Mouse (Mus musculus) MEL (cell line): ENCODE measurements around the gene Exoc4. TPM values are rescaled to one million over a fixed set of nuclear protein-coding genes. Genes with fewer than 3 reads are reported as not detected.

Experiments used
- DNase-seq: peaks from one replicate; pipeline ENCODE4 v3.0.0; 2011; ENCODE audit warnings: low read depth, low spot score
- H3K27ac ChIP-seq: 2 replicates; pipeline ENCODE4 v1.5.1; 2012; ENCODE audit warnings: low read depth, mild to moderate bottlenecking, control low read depth, low read length, moderate library complexity; ENCODE audit not compliant: control insufficient read depth
- H3K27me3 ChIP-seq, 2 experiments: fragments of 150-350 bp in 1 of 2; sonication (generic) in 1 of 2; 2 replicates each; pipeline ENCODE4 v1.6.1; 2012; ENCODE audit warnings: low read length in 2 of 2, mild to moderate bottlenecking in 2 of 2, improper control_type of control experiment in 1 of 2, moderate library complexity in 1 of 2; ENCODE audit not compliant: insufficient read depth in 2 of 2, control insufficient read depth in 1 of 2
- H3K36me3 ChIP-seq, 2 experiments: 2 replicates each; pipeline ENCODE4 v1.6.1; 2012 to 2014; ENCODE audit warnings: low read length in 2 of 2, improper control_type of control experiment in 1 of 2, inconsistent platforms in 1 of 2, mild to moderate bottlenecking in 1 of 2; ENCODE audit not compliant: insufficient read depth in 2 of 2, control insufficient read depth in 1 of 2
- H3K4me1 ChIP-seq, 2 experiments: fragments of 150-350 bp in 1 of 2; sonication (generic) in 1 of 2; 2 replicates each; pipeline ENCODE4 v1.6.1; 2012; ENCODE audit warnings: low read length in 2 of 2, improper control_type of control experiment in 1 of 2, mild to moderate bottlenecking in 1 of 2; ENCODE audit not compliant: insufficient read depth in 2 of 2, control insufficient read depth in 1 of 2
- H3K4me3 ChIP-seq, 2 experiments: fragments of 150-350 bp in 1 of 2; sonication (generic) in 1 of 2; 2 replicates each; pipeline ENCODE4 v1.5.1; 2012; ENCODE audit warnings: low read depth in 2 of 2, low read length in 2 of 2, mild to moderate bottlenecking in 2 of 2, moderate library complexity in 2 of 2, control low read depth in 1 of 2, improper control_type of control experiment in 1 of 2; ENCODE audit not compliant: control insufficient read depth in 1 of 2, insufficient read depth in 1 of 2
- H3K79me2 ChIP-seq: 2 replicates; pipeline ENCODE4 v1.6.1; 2012; ENCODE audit warnings: mild to moderate bottlenecking, low read length, moderate library complexity; ENCODE audit not compliant: control insufficient read depth, poor library complexity, insufficient read depth
- H3K9ac ChIP-seq: 2 replicates; pipeline ENCODE4 v1.6.1; 2012; ENCODE audit warnings: low read depth, mild to moderate bottlenecking, control low read depth, low read length, moderate library complexity; ENCODE audit not compliant: control insufficient read depth, poor library complexity, severe bottlenecking
- H3K9me3 ChIP-seq: fragments of 150-350 bp; sonication (generic); replicated peaks from 2 replicates; pipeline ENCODE4 v1.6.1; 2012; ENCODE audit warnings: mild to moderate bottlenecking, low read length, improper control_type of control experiment, moderate library complexity; ENCODE audit not compliant: insufficient read depth
- CTCF ChIP-seq, 3 experiments: IDR thresholded peaks in 2 of 3; conservative IDR thresholded peaks in 1 of 3; 2 replicates each; pipeline ENCODE4 v1.5.1; 2011 to 2012; ENCODE audit warnings: low read length in 3 of 3, low read depth in 2 of 3, mild to moderate bottlenecking in 2 of 3, improper control_type of control experiment in 1 of 3, inconsistent platforms in 1 of 3, mixed read lengths in 1 of 3, moderate library complexity in 1 of 3; ENCODE audit not compliant: control insufficient read depth in 1 of 3, insufficient read depth in 1 of 3, poor library complexity in 1 of 3, severe bottlenecking in 1 of 3
- ELF1 ChIP-seq: IDR thresholded peaks from 2 replicates; pipeline ENCODE4 v1.6.1; 2014; ENCODE audit warnings: low read depth, mild to moderate bottlenecking, inconsistent platforms, low read length, improper control_type of control experiment, moderate library complexity
- EP300 ChIP-seq, 2 experiments: IDR thresholded peaks; 2 replicates each; pipeline ENCODE4 v1.6.1; 2011; ENCODE audit warnings: improper control_type of control experiment in 2 of 2, low read length in 2 of 2, low read depth in 1 of 2, mild to moderate bottlenecking in 1 of 2
- GATA1 ChIP-seq: IDR thresholded peaks from 2 replicates; pipeline ENCODE4 v1.6.1; 2011; ENCODE audit warnings: low read depth, low read length, improper control_type of control experiment
- JUND ChIP-seq: IDR thresholded peaks from 2 replicates; pipeline ENCODE4 v1.6.1; 2011; ENCODE audit warnings: low read depth, mild to moderate bottlenecking, improper control_type of control experiment, low read length
- MAZ ChIP-seq: IDR thresholded peaks from 2 replicates; pipeline ENCODE4 v1.6.1; 2012; ENCODE audit warnings: low read depth, mild to moderate bottlenecking, inconsistent platforms, low read length, improper control_type of control experiment
- MEF2A ChIP-seq: IDR thresholded peaks from 2 replicates; pipeline ENCODE4 v1.6.1; 2014; ENCODE audit warnings: low read depth, mild to moderate bottlenecking, inconsistent platforms, low read length, improper control_type of control experiment; ENCODE audit not compliant: poor library complexity, insufficient replicate concordance, severe bottlenecking; ENCODE audit errors: extremely low read depth
- MYC ChIP-seq: IDR thresholded peaks from 2 replicates; pipeline ENCODE4 v1.6.1; 2011; ENCODE audit warnings: low read depth, mild to moderate bottlenecking, low read length, improper control_type of control experiment, moderate library complexity
- NRF1 ChIP-seq: IDR thresholded peaks from 2 replicates; pipeline ENCODE4 v1.6.1; 2014; ENCODE audit warnings: low read depth, mild to moderate bottlenecking, inconsistent platforms, low read length, improper control_type of control experiment, moderate library complexity; ENCODE audit not compliant: poor library complexity, insufficient read depth, severe bottlenecking
- POLR2AphosphoS5 ChIP-seq: IDR thresholded peaks from 2 replicates; pipeline ENCODE4 v1.6.1; 2012; ENCODE audit warnings: low read depth, borderline replicate concordance, mild to moderate bottlenecking, inconsistent platforms, low read length, moderate library complexity, mixed read lengths
- RAD21 ChIP-seq: IDR thresholded peaks from 2 replicates; pipeline ENCODE4 v1.6.1; 2011; ENCODE audit warnings: mild to moderate bottlenecking, low read depth, low read length, improper control_type of control experiment
- RCOR1 ChIP-seq: IDR thresholded peaks from 2 replicates; pipeline ENCODE4 v1.6.1; 2012; ENCODE audit warnings: low read depth, mild to moderate bottlenecking, inconsistent platforms, low read length, improper control_type of control experiment
- TAL1 ChIP-seq: IDR thresholded peaks from 2 replicates; pipeline ENCODE4 v1.6.1; 2012; ENCODE audit warnings: mild to moderate bottlenecking, inconsistent platforms, low read length, moderate library complexity, mixed read lengths
- TBP ChIP-seq: IDR thresholded peaks from 2 replicates; pipeline ENCODE4 v1.8.0; 2011; ENCODE audit warnings: low read depth, low read length, improper control_type of control experiment
- TCF12 ChIP-seq: IDR thresholded peaks from 2 replicates; pipeline ENCODE4 v1.6.1; 2014; ENCODE audit warnings: low read depth, mild to moderate bottlenecking, inconsistent platforms, low read length, improper control_type of control experiment, moderate library complexity
- USF1 ChIP-seq: IDR thresholded peaks from 2 replicates; pipeline ENCODE4 v1.6.1; 2014; ENCODE audit warnings: low read depth, mild to moderate bottlenecking, inconsistent platforms, low read length, improper control_type of control experiment, moderate library complexity
- ZKSCAN1 ChIP-seq: IDR thresholded peaks from 2 replicates; pipeline ENCODE4 v1.6.1; 2012; ENCODE audit warnings: low read depth, mild to moderate bottlenecking, inconsistent platforms, low read length, improper control_type of control experiment, moderate library complexity
- ZNF384 ChIP-seq: IDR thresholded peaks from 2 replicates; pipeline ENCODE4 v1.6.1; 2012; ENCODE audit warnings: low read depth, mild to moderate bottlenecking, inconsistent platforms, low read length, improper control_type of control experiment
- polyA plus RNA-seq, 2 experiments: library from polyadenylated mRNA; stranded (reverse) in 1 of 2; unstranded in 1 of 2; fragments of >175 nt in 1 of 2; fragments of >200 nt in 1 of 2; gene quantifications; 2 replicates each; pipeline versions ENCODE4 v1.2.1 to v1.2.4; 2012; ENCODE audit warnings: low replicate concordance in 2 of 2, low read depth in 1 of 2; ENCODE audit not compliant: insufficient read length in 2 of 2, insufficient read depth in 1 of 2, missing spikeins in 1 of 2
- total RNA-seq: library from RNA; depleted of rRNA; stranded (reverse); fragments of 300-350 nt; gene quantifications from 2 replicates; pipeline ENCODE4 v1.2.3, GENCODE M21; 2012

Exoc4 gene
- total and polyA plus RNA-seq, 3 experiments, result 16.4 to 22.6 TPM; not detected in 1

- TF ChIP-seq TCF12 (no peak), ELF1 (no peak), USF1 (no peak), TBP (no peak), MEF2A (no peak), GATA1 (no peak), TAL1 (no peak), POLR2AphosphoS5 (no peak), ZKSCAN1 (no peak), ZNF384 (no peak)
- Histone ChIP-seq H3K9ac (no peak overlapping the region), H3K4me3 (no peak overlapping the region), H3K27me3 (no peaks in the 10 kb centered on the region), H3K27ac (no peak overlapping the region), H3K4me1 (no peaks in the 10 kb centered on the region), H3K36me3 (no peaks in the 10 kb centered on the region), H3K9me3 (no peaks in the 10 kb centered on the region), H3K79me2 (no peaks in the 10 kb centered on the region)
- DNase-seq, result no peak
Observed at GRCm38 (mm10) chr6:33968746-33969145, 719.9 kb downstream of the Exoc4 start.

GRCm38 (mm10) chr6:33972801-33973200, 723.9 kb downstream of the Exoc4 start:
- no peaks in the 10 kb centered on the region for H3K36me3 ChIP-seq
- no peak overlapping the region for H3K9ac ChIP-seq
- DNase-seq, result no peak
- H3K79me2 ChIP-seq, result no peaks in the 10 kb centered on the region
- H3K9me3 ChIP-seq, result no peaks in the 10 kb centered on the region
- H3K27ac ChIP-seq, result no peak overlapping the region
- no peak for TF ChIP-seq RAD21
- no peak for TF ChIP-seq MEF2A
- no peak for TF ChIP-seq TCF12
- no peak for TF ChIP-seq MYC
- TF ChIP-seq RCOR1, result no peak
- TF ChIP-seq EP300 (IDR thresholded peaks at IDR 0.05; ENCODE audit: low read depth in 1 of 2, low read length in 2 of 2), result no peak
- no peak for TF ChIP-seq NRF1
- no peak for TF ChIP-seq POLR2AphosphoS5
- no peak for TF ChIP-seq JUND
- no peak for TF ChIP-seq CTCF (IDR thresholded peaks at IDR 0.05 in 2 of 3, conservative IDR thresholded peaks at IDR 0.05 in 1 of 3; ENCODE audit: control insufficient read depth in 1 of 3, insufficient read depth in 1 of 3, low read depth in 2 of 3, low read length in 3 of 3, poor library complexity in 1 of 3, severe bottlenecking in 1 of 3)
- no peak for TF ChIP-seq MAZ
- TF ChIP-seq, all 39 proteins: peak for 0
- Histone ChIP-seq H3K27me3 (no peaks in the 10 kb centered on the region), H3K4me3 (no peak overlapping the region), H3K4me1 (no peaks in the 10 kb centered on the region)
